Mouse (Mus musculus) forebrain, embryonic 12.5 days (tissue): ENCODE measurements around the gene H2-DMa. TPM values are rescaled to one million over a fixed set of nuclear protein-coding genes. Genes with fewer than 3 reads are reported as not detected.
A peak's percentile ranks its signal among the peaks of the same experiment; 100 is the strongest.

ENCODE experiments used
- ATAC-seq: fragments of 200-750 bp; cut with Nextera tagmentation; 2 replicates; pipeline ENCODE4 v1.8.0; 2017; ENCODE audit warnings: moderate TSS enrichment; ENCODE audit not compliant: low FRiP score
- H3K27ac ChIP-seq: fragments of 300-500 bp; sonication (generic); 2 replicates; pipeline ENCODE4 v1.5.1; 2016; ENCODE audit warnings: mild to moderate bottlenecking
- H3K27me3 ChIP-seq: fragments of 300-500 bp; sonication (generic); 2 replicates; pipeline ENCODE4 v1.6.1; 2016; ENCODE audit warnings: mild to moderate bottlenecking
- H3K36me3 ChIP-seq: fragments of 300-500 bp; sonication (generic); replicated peaks from 2 replicates; pipeline ENCODE4 v1.6.1; 2016; ENCODE audit warnings: mild to moderate bottlenecking
- H3K4me1 ChIP-seq: fragments of 300-500 bp; sonication (generic); 2 replicates; pipeline ENCODE4 v1.6.1; 2016
- H3K4me2 ChIP-seq: fragments of 300-500 bp; sonication (generic); 2 replicates; pipeline ENCODE4 v1.6.1; 2016; ENCODE audit warnings: mild to moderate bottlenecking, moderate library complexity
- H3K4me3 ChIP-seq: fragments of 300-500 bp; sonication (generic); replicated peaks from 2 replicates; pipeline ENCODE4 v1.5.1; 2016; ENCODE audit warnings: mild to moderate bottlenecking
- H3K9ac ChIP-seq: fragments of 300-500 bp; sonication (generic); 2 replicates; pipeline ENCODE4 v1.6.1; 2016; ENCODE audit warnings: mild to moderate bottlenecking
- H3K9me3 ChIP-seq: fragments of 300-500 bp; sonication (generic); 2 replicates; pipeline ENCODE4 v1.6.1; 2016
- WGBS: fragments of 180-500 bp; shearing (Covaris S2); methylation state at CpG from one replicate; pipeline ENCODE4 v1.1.7; 2016; 5-methylcytosine and 5-hydroxymethylcytosine counted together
- polyA plus RNA-seq: library from polyadenylated mRNA; unstranded; fragments of >200 nt; fragmentation: Nextera tagmentation; extraction: Ambion mirVana; gene quantifications from 2 replicates; pipeline ENCODE4 v1.2.1, GENCODE M21; 2016

The H2-DMa gene
- polyA plus RNA-seq, 1 experiment from 2014 or later: 9.6 TPM

GRCm38 (mm10) chr17:34120814-34121171 is 1.5 kb downstream of the H2-DMa start:
- 0 out of 2 replicates have a peak, but pooled peaks have one; percentile 9 for ATAC-seq
- Histone ChIP-seq H3K4me3 (peak overlapping the region; percentile 99), H3K4me1 (peaks cover 28% of the 10 kb centered on the region), H3K9ac (peak overlapping the region; percentile 93), H3K4me2 (peak overlapping the region; percentile 99), H3K27ac (peak overlapping the region; percentile 100), H3K36me3 (peaks cover 27% of the 10 kb centered on the region), H3K9me3 (no peaks in the 10 kb centered on the region), H3K27me3 (no peaks in the 10 kb centered on the region)
- under 1% methylated on average over 26 of the region's 31 CpGs for WGBS

- Histone ChIP-seq H3K36me3 (peaks cover 24% of the 10 kb centered on the region), H3K4me2 (peak overlapping the region; percentile 99), H3K9me3 (no peaks in the 10 kb centered on the region), H3K4me3 (peak overlapping the region; percentile 99), H3K9ac (peak overlapping the region; percentile 93), H3K27ac (peak overlapping the region; percentile 100), H3K4me1 (peaks cover 24% of the 10 kb centered on the region), H3K27me3 (no peaks in the 10 kb centered on the region)
- peak; percentile 22 for ATAC-seq
- 0% methylated on average over 33 of the region's 35 CpGs for WGBS
These were observed 2.0 kb downstream of the H2-DMa start for GRCm38 (mm10) chr17:34121172-34121878.

DNA sequence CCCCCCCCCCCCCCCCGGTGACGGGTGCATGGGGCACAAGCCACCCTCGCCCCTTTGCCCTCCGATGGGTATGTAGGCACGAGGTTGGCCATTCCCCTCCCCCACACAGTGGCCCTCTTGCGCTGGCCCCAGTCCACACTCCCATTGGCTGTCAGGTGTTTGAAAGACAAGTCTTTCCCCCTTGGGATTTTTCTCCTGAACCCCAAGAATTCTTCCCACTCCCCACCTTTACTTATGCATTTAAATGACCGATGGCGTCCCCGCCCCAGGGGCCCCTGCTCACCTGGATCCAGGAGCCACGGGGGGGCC is 2.5 kb downstream of the H2-DMa start:
- Histone ChIP-seq H3K4me1 (peaks cover 19% of the 10 kb centered on the region), H3K36me3 (peaks cover 19% of the 10 kb centered on the region), H3K4me2 (peak overlapping the region; percentile 99), H3K9me3 (no peaks in the 10 kb centered on the region), H3K27me3 (peaks cover under 1% of the 10 kb centered on the region; the same call in 1 of the 2 replicates), H3K27ac (peak overlapping the region; percentile 100), H3K4me3 (peak overlapping the region; percentile 99), H3K9ac (peak overlapping the region; percentile 93)
- peak; percentile 15; the same call in 1 of the 2 replicates for ATAC-seq
- 8% methylated on average over 7 of the region's 10 CpGs for WGBS

GRCm38 (mm10) chr17:34122188-34122984 is 3.0 kb downstream of the H2-DMa start, which contains the start of gene Brd2:
Brd2 (minus strand) TSS chr17:34122634.
- peak within 1 kb of the TSS; percentile 93 for H3K9ac ChIP-seq
- peak; percentile 59 for ATAC-seq
- peaks cover 6% of the 10 kb centered on the region; the same call in 1 of the 2 replicates for H3K27me3 ChIP-seq
- WGBS: under 1% methylated on average over 73 of the region's 75 CpGs
- H3K4me1 ChIP-seq: peaks cover 19% of the 10 kb centered on the region
- H3K4me3 ChIP-seq: peak within 1 kb of the TSS; percentile 99
- no peaks in the 10 kb centered on the region for H3K9me3 ChIP-seq
- peak within 1 kb of the TSS; percentile 100 for H3K27ac ChIP-seq
- peak within 1 kb of the TSS; percentile 99 for H3K4me2 ChIP-seq
- peaks cover 14% of the 10 kb centered on the region for H3K36me3 ChIP-seq

GRCm38 (mm10) chr17:34123111-34123510 is 3.8 kb downstream of the H2-DMa start:
- 2% methylated on average over 7 of the region's 7 CpGs for WGBS
- no peak for ATAC-seq

GRCm38 (mm10) chr17:34123518-34123917 is 4.2 kb downstream of the H2-DMa start:
- Histone ChIP-seq H3K27ac (peak overlapping the region; percentile 100), H3K36me3 (peaks cover 3% of the 10 kb centered on the region), H3K4me3 (peak overlapping the region; percentile 99), H3K4me1 (peaks cover 26% of the 10 kb centered on the region), H3K27me3 (peaks cover 16% of the 10 kb centered on the region; the same call in 1 of the 2 replicates), H3K9me3 (no peaks in the 10 kb centered on the region), H3K9ac (peak overlapping the region; percentile 93), H3K4me2 (peak overlapping the region; percentile 99)
- no peak for ATAC-seq
- WGBS: 8% methylated on average over 2 of the region's 2 CpGs

More at GRCm38 (mm10) chr17:34123111-34123510, 3.8 kb downstream of the H2-DMa start:
- H3K4me3 ChIP-seq: peak overlapping the region; percentile 99
- no peaks in the 10 kb centered on the region for H3K9me3 ChIP-seq
- H3K4me2 ChIP-seq: peak overlapping the region; percentile 99
- H3K9ac ChIP-seq: peak overlapping the region; percentile 93
- peak overlapping the region; percentile 100 for H3K27ac ChIP-seq
- peaks cover 12% of the 10 kb centered on the region; the same call in 1 of the 2 replicates for H3K27me3 ChIP-seq
- H3K4me1 ChIP-seq: peaks cover 22% of the 10 kb centered on the region
- peaks cover 7% of the 10 kb centered on the region for H3K36me3 ChIP-seq

- Histone ChIP-seq H3K9ac (no peak overlapping the region), H3K9me3 (no peaks in the 10 kb centered on the region), H3K4me1 (peaks cover 34% of the 10 kb centered on the region), H3K27me3 (peaks cover 26% of the 10 kb centered on the region), H3K4me3 (no peak overlapping the region), H3K27ac (no peak overlapping the region), H3K36me3 (no peaks in the 10 kb centered on the region), H3K4me2 (no peak overlapping the region)
- no peak for ATAC-seq
- WGBS: 92% methylated on average over 6 of the region's 6 CpGs
These were observed 5.3 kb downstream of the H2-DMa start for GRCm38 (mm10) chr17:34124649-34125048.

- no peak for ATAC-seq
- Histone ChIP-seq H3K27me3 (peaks cover 33% of the 10 kb centered on the region), H3K9me3 (no peaks in the 10 kb centered on the region), H3K27ac (no peak overlapping the region), H3K4me3 (no peak overlapping the region), H3K4me1 (peaks cover 34% of the 10 kb centered on the region), H3K9ac (no peak overlapping the region), H3K36me3 (no peaks in the 10 kb centered on the region), H3K4me2 (no peak overlapping the region)
- WGBS: 67% methylated on average over 9 of the region's 9 CpGs
These were observed 7.6 kb downstream of the H2-DMa start for GRCm38 (mm10) chr17:34126826-34127420.

DNA sequence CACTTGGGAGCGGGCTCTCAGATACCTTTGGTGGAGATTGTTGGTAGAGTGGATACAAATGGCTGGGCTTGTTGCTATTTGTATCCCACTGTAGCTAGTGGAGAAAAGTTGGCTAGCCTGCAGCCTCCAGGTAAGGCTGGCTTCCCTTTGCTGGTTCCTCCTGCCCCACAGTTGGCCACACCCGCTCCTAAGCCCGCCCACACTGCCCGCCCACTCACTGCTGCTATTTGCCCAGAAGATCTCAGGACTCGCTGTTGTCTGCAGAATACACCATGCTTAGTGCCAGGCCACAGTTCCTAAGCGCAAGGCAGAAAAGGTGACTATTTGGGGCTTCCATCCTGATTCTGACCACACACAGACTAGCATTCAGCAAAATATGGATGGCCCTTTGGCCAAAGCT is 8.1 kb downstream of the H2-DMa start:
- Histone ChIP-seq H3K4me2 (no peak overlapping the region), H3K9me3 (no peaks in the 10 kb centered on the region), H3K36me3 (no peaks in the 10 kb centered on the region), H3K27ac (no peak overlapping the region), H3K4me3 (no peak overlapping the region), H3K4me1 (peaks cover 34% of the 10 kb centered on the region), H3K9ac (no peak overlapping the region), H3K27me3 (peaks cover 33% of the 10 kb centered on the region)
- 27% methylated on average over 6 of the region's 6 CpGs for WGBS
- no peak for ATAC-seq

DNA sequence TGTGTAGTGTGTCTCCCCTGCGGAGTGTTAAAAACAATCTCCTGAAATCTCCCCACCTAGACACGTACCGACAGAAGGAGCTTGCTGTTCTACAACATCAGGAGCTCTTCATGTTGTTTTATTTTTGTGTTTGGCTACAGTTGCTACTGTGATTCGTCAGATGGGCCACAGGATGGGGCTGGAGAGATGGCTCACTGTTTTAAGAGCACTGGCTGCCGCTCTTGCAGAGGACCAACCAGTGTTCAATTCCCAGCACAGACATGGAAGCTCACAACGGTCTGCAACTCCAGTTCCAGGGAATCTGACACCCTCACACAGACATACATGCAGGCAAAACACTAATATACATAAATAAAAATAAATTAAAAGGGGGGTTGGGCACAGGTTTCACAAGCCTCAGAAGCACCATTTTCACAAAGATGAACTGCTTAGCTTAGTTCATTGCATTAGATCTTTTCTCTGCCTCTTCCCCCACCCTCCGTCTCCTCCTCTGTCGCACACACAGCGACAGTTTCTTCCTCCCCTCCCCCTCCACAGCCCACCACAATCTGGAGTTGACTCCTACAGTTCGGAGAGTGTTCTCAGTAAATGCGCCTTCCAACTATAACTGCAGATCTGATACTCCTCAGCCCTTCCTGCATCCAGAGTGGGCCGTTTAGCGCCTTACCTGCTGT is 9.1 kb downstream of the H2-DMa start:
- no peak overlapping the region; the same call in 1 of the 2 replicates for H3K4me3 ChIP-seq
- WGBS: 23% methylated on average over 13 of the region's 13 CpGs
- H3K9ac ChIP-seq: no peak overlapping the region; the same call in 1 of the 2 replicates
- H3K36me3 ChIP-seq: no peaks in the 10 kb centered on the region
- no peak overlapping the region for H3K27ac ChIP-seq
- no peak for ATAC-seq
- no peaks in the 10 kb centered on the region for H3K9me3 ChIP-seq
- H3K4me1 ChIP-seq: peaks cover 31% of the 10 kb centered on the region
- peaks cover 33% of the 10 kb centered on the region for H3K27me3 ChIP-seq
- peak overlapping the region; percentile 32 for H3K4me2 ChIP-seq

DNA sequence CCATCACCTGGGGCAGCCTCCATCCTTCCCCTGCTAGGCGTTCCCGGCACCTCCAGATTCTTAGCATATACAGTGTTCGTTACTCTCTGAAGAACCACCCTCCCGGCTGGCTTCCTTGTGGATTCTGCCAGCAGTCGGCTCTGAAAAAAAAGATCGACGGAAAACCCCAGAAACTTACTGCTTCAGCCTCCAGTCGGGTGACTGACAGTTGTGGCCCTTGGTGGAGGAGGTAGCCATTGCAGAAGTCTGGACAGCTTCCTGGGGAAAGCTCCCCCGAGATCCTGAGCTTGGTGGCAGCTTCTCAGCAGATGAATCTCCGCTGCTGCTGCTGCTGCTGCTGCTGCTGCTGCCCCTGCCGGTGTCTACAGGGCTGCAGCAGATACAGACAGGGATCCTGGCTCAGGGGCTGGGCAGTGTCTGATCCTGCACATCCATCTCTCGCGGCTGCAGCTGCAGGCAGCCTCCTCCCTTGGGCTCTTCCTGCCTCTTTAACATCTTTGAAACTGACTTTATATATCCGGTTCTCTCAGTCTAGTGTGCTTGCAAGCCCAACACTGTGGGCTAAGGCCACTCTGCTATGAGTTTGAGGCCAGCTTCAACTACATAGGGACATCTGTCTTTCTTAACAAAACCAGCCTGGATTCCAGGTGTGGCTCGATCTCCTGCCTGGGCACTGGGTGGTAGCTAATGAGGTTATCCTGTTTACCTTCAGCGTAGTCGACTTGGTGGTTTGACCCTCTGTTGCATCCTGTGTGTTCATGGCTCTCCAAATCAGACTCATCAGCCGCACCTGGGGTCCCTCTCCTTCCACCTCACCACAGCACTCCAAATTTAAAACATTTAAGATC is 9.8 kb downstream of the H2-DMa start:
- Histone ChIP-seq H3K27me3 (peaks cover 33% of the 10 kb centered on the region), H3K4me2 (peak overlapping the region; percentile 32), H3K4me3 (no peak overlapping the region; the same call in 1 of the 2 replicates), H3K4me1 (peaks cover 23% of the 10 kb centered on the region), H3K9ac (no peak overlapping the region; the same call in 1 of the 2 replicates), H3K9me3 (no peaks in the 10 kb centered on the region), H3K27ac (no peak overlapping the region), H3K36me3 (no peaks in the 10 kb centered on the region)
- 27% methylated on average over 18 of the region's 18 CpGs for WGBS
- ATAC-seq: no peak
